Mouse (Mus musculus): Measurements from ENCODE around the gene Ncapd2. TPM values are rescaled to one million over a fixed set of nuclear protein-coding genes. Genes with fewer than 3 reads are reported as not detected.
A peak's percentile ranks its signal among the peaks of the same experiment; 100 is the strongest.

The Ncapd2 gene
- 37.7 and 50.2 TPM in 2 replicates for polyA plus RNA-seq (2015; fragmentation: Nextera tagmentation; extraction: Ambion mirVana)

GRCm38 (mm10) chr6:125191332-125192015 is at the start of gene Ncapd2, which contains the start of gene Mrpl51:
Gene Ncapd2, minus strand, starts transcription at chr6:125191701.
Gene Mrpl51, plus strand, starts transcription at chr6:125191801.
- Histone ChIP-seq H3K4me2 (ENCODE audit: low read length) (peak within 1 kb of the TSS; percentile 88), H3K4me3 (ENCODE audit: low read length) (peak within 1 kb of the TSS; percentile 73), H3K36me3 (ENCODE audit: control insufficient read depth, insufficient read depth, low read length) (peaks cover 16% of the 10 kb centered on the region), H3K4me1 (ENCODE audit: control insufficient read depth, insufficient read depth, low read depth, low read length) (peaks cover 8% of the 10 kb centered on the region), H3K9me3 (ENCODE audit: control insufficient read depth, low read length) (no peaks in the 10 kb centered on the region), H3K27ac (ENCODE audit: low read depth, low read length) (peak within 1 kb of the TSS; percentile 99), H3K9ac (ENCODE audit: low read depth, low read length) (peak within 1 kb of the TSS; percentile 74), H3K27me3 (replicated peaks; ENCODE audit: control insufficient read depth, insufficient read depth, low read length) (no peaks in the 10 kb centered on the region)
- peak; percentile 98 for ATAC-seq
- WGBS, result under 1% methylated on average over 54 of the region's 54 CpGs

- no peak overlapping the region for H3K27ac ChIP-seq (ENCODE audit: low read depth, low read length)
- H3K4me1 ChIP-seq (ENCODE audit: control insufficient read depth, insufficient read depth, low read depth, low read length), result no peaks in the 10 kb centered on the region
- WGBS, result 88% methylated on average over 5 of the region's 5 CpGs
- no peak overlapping the region for H3K4me2 ChIP-seq (ENCODE audit: low read length)
- H3K27me3 ChIP-seq (replicated peaks; ENCODE audit: control insufficient read depth, insufficient read depth, low read length), result no peaks in the 10 kb centered on the region
- H3K9me3 ChIP-seq (ENCODE audit: control insufficient read depth, low read length), result no peaks in the 10 kb centered on the region
- H3K4me3 ChIP-seq (ENCODE audit: low read length), result no peak overlapping the region
- no peak for ATAC-seq
- H3K36me3 ChIP-seq (ENCODE audit: control insufficient read depth, insufficient read depth, low read length), result no peaks in the 10 kb centered on the region
- H3K9ac ChIP-seq (ENCODE audit: low read depth, low read length), result no peak overlapping the region
Observed at GRCm38 (mm10) chr6:125240617-125241016, 49.1 kb upstream of the Ncapd2 start.

DNA sequence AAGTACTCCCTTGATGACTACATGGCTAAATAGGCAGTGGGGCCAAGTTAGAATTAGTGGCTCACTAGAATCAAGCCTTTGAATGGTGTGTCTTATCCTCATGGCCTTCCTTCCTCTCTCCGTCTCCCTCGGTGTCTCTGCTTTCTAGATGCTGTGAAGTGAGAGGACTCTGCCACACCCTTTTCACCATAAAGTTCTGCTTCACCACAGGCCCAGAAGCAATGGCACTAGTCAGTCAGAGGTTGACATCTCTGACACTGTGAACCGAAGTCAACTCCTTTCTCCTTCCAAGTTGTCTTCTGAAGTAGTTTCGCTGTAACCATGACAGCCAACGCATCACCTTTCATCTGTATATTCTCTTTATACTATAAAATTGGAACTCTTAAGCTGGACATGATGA is 48.0 kb upstream of the Ncapd2 start:
- Histone ChIP-seq H3K27ac (ENCODE audit: low read depth, low read length) (no peak overlapping the region), H3K27me3 (replicated peaks; ENCODE audit: control insufficient read depth, insufficient read depth, low read length) (no peaks in the 10 kb centered on the region)
- WGBS, result 97% methylated on average over 5 of the region's 5 CpGs

DNA sequence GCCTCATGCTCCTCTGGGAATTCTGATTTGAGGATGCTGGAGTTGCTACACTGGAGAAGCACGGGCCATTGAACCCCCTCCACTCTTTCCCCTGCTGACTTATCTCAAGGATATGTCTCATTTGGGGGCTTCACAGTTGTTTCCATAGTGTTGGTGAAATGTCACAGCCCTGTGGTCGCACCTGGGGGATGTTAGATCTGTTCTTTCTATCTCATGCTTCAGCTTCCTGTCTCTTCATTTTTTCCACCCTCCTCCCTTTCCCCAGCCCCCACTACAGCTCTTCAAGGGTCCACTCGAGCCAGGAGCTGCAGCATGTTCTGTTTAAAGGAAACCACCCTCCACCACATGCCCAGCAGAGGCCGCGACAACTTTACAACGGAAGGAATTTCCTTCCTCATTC is 46.9 kb upstream of the Ncapd2 start:
- Histone ChIP-seq H3K27me3 (replicated peaks; ENCODE audit: control insufficient read depth, insufficient read depth, low read length) (no peaks in the 10 kb centered on the region), H3K36me3 (ENCODE audit: control insufficient read depth, insufficient read depth, low read length) (no peaks in the 10 kb centered on the region), H3K4me3 (ENCODE audit: low read length) (no peak overlapping the region), H3K9ac (ENCODE audit: low read depth, low read length) (no peak overlapping the region), H3K27ac (ENCODE audit: low read depth, low read length) (no peak overlapping the region), H3K4me1 (ENCODE audit: control insufficient read depth, insufficient read depth, low read depth, low read length) (no peaks in the 10 kb centered on the region), H3K4me2 (ENCODE audit: low read length) (no peak overlapping the region), H3K9me3 (ENCODE audit: control insufficient read depth, low read length) (no peaks in the 10 kb centered on the region)
- 84% methylated on average over 6 of the region's 6 CpGs for WGBS
- ATAC-seq, result no peak

More for the DNA sequence above, 48.0 kb upstream of the Ncapd2 start:
- Histone ChIP-seq H3K9me3 (ENCODE audit: control insufficient read depth, low read length) (no peaks in the 10 kb centered on the region), H3K4me3 (ENCODE audit: low read length) (no peak overlapping the region), H3K4me2 (ENCODE audit: low read length) (no peak overlapping the region), H3K4me1 (ENCODE audit: control insufficient read depth, insufficient read depth, low read depth, low read length) (no peaks in the 10 kb centered on the region), H3K36me3 (ENCODE audit: control insufficient read depth, insufficient read depth, low read length) (no peaks in the 10 kb centered on the region), H3K9ac (ENCODE audit: low read depth, low read length) (no peak overlapping the region)
- ATAC-seq, result no peak

- no peak for ATAC-seq
- H3K9ac ChIP-seq (ENCODE audit: low read depth, low read length), result no peak overlapping the region
- H3K4me1 ChIP-seq (ENCODE audit: control insufficient read depth, insufficient read depth, low read depth, low read length), result no peaks in the 10 kb centered on the region
- 85% methylated on average over 4 of the region's 4 CpGs for WGBS
- H3K4me3 ChIP-seq (ENCODE audit: low read length), result no peak overlapping the region
- no peak overlapping the region for H3K4me2 ChIP-seq (ENCODE audit: low read length)
- no peaks in the 10 kb centered on the region for H3K36me3 ChIP-seq (ENCODE audit: control insufficient read depth, insufficient read depth, low read length)
- H3K9me3 ChIP-seq (ENCODE audit: control insufficient read depth, low read length), result no peaks in the 10 kb centered on the region
- no peak overlapping the region for H3K27ac ChIP-seq (ENCODE audit: low read depth, low read length)
- no peaks in the 10 kb centered on the region for H3K27me3 ChIP-seq (replicated peaks; ENCODE audit: control insufficient read depth, insufficient read depth, low read length)
Observed at GRCm38 (mm10) chr6:125237421-125237820, 45.9 kb upstream of the Ncapd2 start.

DNA sequence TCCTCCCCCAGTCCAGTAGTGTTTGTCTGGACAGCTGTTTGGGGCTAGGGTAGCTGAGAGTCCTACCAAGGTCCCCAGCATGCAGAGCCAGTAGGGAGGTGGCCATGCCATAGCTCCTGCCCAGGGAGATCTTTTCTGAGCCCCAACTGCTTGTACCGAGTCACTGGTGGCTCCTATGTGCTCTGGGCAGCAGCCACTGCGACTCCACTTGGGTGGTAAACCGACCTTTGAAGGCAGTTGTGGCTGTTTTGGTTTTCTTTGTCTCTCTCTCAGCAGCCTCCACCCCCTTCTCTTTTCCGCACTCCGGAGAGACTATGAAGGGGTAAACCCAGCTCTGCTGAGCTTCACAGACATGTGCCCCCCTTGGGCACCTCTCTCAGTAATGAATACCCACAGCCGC is 45.3 kb upstream of the Ncapd2 start, which contains the start of gene Cd27:
Gene Cd27 (minus strand): TSS at position 229 of the 400 bp plus-strand sequence.
- no peak within 1 kb of the TSS for H3K4me2 ChIP-seq (ENCODE audit: low read length)
- H3K4me3 ChIP-seq (ENCODE audit: low read length), result no peak within 1 kb of the TSS
- no peak for ATAC-seq
- WGBS, result 26% methylated on average over 6 of the region's 6 CpGs
- H3K9ac ChIP-seq (ENCODE audit: low read depth, low read length), result no peak within 1 kb of the TSS
- no peaks in the 10 kb centered on the region for H3K27me3 ChIP-seq (replicated peaks; ENCODE audit: control insufficient read depth, insufficient read depth, low read length)
- no peak within 1 kb of the TSS for H3K27ac ChIP-seq (ENCODE audit: low read depth, low read length)
- peaks cover 3% of the 10 kb centered on the region for H3K4me1 ChIP-seq (ENCODE audit: control insufficient read depth, insufficient read depth, low read depth, low read length)
- H3K9me3 ChIP-seq (ENCODE audit: control insufficient read depth, low read length), result no peaks in the 10 kb centered on the region
- no peaks in the 10 kb centered on the region for H3K36me3 ChIP-seq (ENCODE audit: control insufficient read depth, insufficient read depth, low read length)

DNA sequence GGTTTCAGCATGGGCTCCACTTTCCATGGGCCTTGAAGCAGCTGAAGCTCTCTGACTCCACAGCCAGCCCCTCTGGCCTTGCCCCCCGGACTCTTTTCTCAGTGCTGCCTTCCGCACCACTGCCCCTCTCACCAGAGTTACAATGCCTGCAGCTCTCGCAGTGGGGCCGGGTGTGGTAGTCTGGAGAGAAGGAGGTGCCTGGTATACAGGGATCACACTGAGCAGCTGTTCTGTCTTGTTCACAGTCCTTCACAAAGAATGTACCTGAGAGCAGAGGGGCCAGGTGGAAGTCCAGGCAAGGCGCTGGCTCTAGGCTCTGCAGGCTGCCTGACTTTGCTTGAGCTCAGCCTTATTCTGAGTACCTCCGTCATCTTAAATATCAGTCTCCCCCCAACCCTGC is 44.8 kb upstream of the Ncapd2 start:
- Histone ChIP-seq H3K4me2 (ENCODE audit: low read length) (no peak overlapping the region), H3K27me3 (replicated peaks; ENCODE audit: control insufficient read depth, insufficient read depth, low read length) (no peaks in the 10 kb centered on the region), H3K9me3 (ENCODE audit: control insufficient read depth, low read length) (no peaks in the 10 kb centered on the region), H3K9ac (ENCODE audit: low read depth, low read length) (no peak overlapping the region), H3K36me3 (ENCODE audit: control insufficient read depth, insufficient read depth, low read length) (no peaks in the 10 kb centered on the region), H3K4me3 (ENCODE audit: low read length) (no peak overlapping the region), H3K4me1 (ENCODE audit: control insufficient read depth, insufficient read depth, low read depth, low read length) (peaks cover 7% of the 10 kb centered on the region), H3K27ac (ENCODE audit: low read depth, low read length) (no peak overlapping the region)
- 53% methylated on average over 6 of the region's 6 CpGs for WGBS
- no peak for ATAC-seq

GRCm38 (mm10) chr6:125234520-125234828 is 43.0 kb upstream of the Ncapd2 start:
- Histone ChIP-seq H3K27ac (ENCODE audit: low read depth, low read length) (no peak overlapping the region), H3K4me3 (ENCODE audit: low read length) (no peak overlapping the region), H3K36me3 (ENCODE audit: control insufficient read depth, insufficient read depth, low read length) (no peaks in the 10 kb centered on the region), H3K4me1 (ENCODE audit: control insufficient read depth, insufficient read depth, low read depth, low read length) (peaks cover 8% of the 10 kb centered on the region), H3K4me2 (ENCODE audit: low read length) (no peak overlapping the region), H3K9ac (ENCODE audit: low read depth, low read length) (no peak overlapping the region), H3K9me3 (ENCODE audit: control insufficient read depth, low read length) (no peaks in the 10 kb centered on the region), H3K27me3 (replicated peaks; ENCODE audit: control insufficient read depth, insufficient read depth, low read length) (no peaks in the 10 kb centered on the region)
- ATAC-seq, result no peak
- 82% methylated on average over 5 of the region's 5 CpGs for WGBS

- H3K4me1 ChIP-seq (ENCODE audit: control insufficient read depth, insufficient read depth, low read depth, low read length), result peaks cover 8% of the 10 kb centered on the region
- no peak for ATAC-seq
- no peaks in the 10 kb centered on the region for H3K27me3 ChIP-seq (replicated peaks; ENCODE audit: control insufficient read depth, insufficient read depth, low read length)
- WGBS, result 71% methylated on average over 7 of the region's 7 CpGs
- H3K4me2 ChIP-seq (ENCODE audit: low read length), result no peak overlapping the region
- peak overlapping the region; percentile 22; the same call in 1 of the 2 replicates for H3K9ac ChIP-seq (ENCODE audit: low read depth, low read length)
- H3K9me3 ChIP-seq (ENCODE audit: control insufficient read depth, low read length), result no peaks in the 10 kb centered on the region
- H3K4me3 ChIP-seq (ENCODE audit: low read length), result no peak overlapping the region
- no peak overlapping the region for H3K27ac ChIP-seq (ENCODE audit: low read depth, low read length)
- no peaks in the 10 kb centered on the region for H3K36me3 ChIP-seq (ENCODE audit: control insufficient read depth, insufficient read depth, low read length)
Observed at GRCm38 (mm10) chr6:125233816-125234519, 42.5 kb upstream of the Ncapd2 start.

All from hindbrain, embryonic 16.5 days (tissue).